Mouse (Mus musculus): Measurements from ENCODE around the gene H2-M9.

The H2-M9 gene

DNA sequence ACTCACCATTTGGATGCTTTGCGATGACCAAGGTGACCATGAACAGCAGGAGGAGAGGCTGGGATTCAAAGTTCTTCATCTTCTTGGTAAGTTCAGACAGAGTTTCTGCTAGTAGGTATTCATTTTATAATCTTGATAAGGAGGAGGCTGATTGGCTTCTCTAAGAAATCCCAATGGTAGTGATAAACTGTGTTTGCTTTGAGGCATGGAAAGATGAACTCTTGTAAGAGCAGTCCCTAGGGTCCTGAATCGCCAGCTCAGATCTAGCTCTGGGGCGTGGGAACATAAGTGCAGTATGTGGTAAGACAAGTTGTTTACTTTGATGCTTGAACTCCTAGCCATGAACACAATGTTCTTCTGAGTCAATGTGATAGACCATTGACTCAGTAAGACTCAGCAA is at the start of gene H2-M9:
TSS of gene H2-M9 (minus strand) at position 101 of the 400 bp plus-strand sequence.
- DNase-seq (ENCODE audit: low spot score): no peak

DNA sequence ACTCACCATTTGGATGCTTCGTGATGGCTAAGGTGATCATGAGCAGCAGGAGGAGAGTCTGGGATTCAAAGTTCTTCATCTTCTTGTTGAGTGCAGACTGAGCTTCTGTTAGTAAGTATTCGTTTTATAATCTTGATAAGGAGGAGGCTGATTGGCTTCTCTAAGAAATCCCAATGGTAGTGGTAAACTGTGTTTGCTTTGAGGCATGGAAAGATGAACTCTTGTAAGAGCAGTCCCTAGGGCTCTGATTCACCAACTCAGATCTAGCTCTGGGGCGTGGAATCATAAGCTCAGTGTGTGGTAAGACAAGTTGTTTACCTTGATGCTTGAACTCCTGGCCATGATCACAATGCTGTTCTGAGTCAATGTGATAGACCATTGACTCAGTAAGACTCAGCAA is 29.7 kb upstream of the H2-M9 start, which contains the start of gene H2-M1:
TSS of gene H2-M1 (minus strand) at position 101 of the 400 bp plus-strand sequence.
- DNase-seq (ENCODE audit: low spot score): no peak
